Mouse (Mus musculus): ENCODE data around the gene Tmem143. TPM values are rescaled to one million over a fixed set of nuclear protein-coding genes. Genes with fewer than 3 reads are reported as not detected.

Gene Tmem143
- polyA plus RNA-seq (2016; fragmentation: Nextera tagmentation; extraction: Ambion mirVana) = 4.4 and 4.9 TPM in 2 replicates

- Histone ChIP-seq H3K27me3 (peaks cover 27% of the 10 kb centered on the region), H3K4me2 (replicated peaks) (peak within 1 kb of the TSS; percentile 85), H3K4me3 (peak within 1 kb of the TSS; percentile 50), H3K9me3 (no peaks in the 10 kb centered on the region), H3K4me1 (peaks cover 9% of the 10 kb centered on the region), H3K36me3 (no peaks in the 10 kb centered on the region), H3K9ac (replicated peaks) (peak within 1 kb of the TSS; percentile 66), H3K27ac (replicated peaks) (peak within 1 kb of the TSS; percentile 68)
- WGBS = 1% methylated on average over 40 of the region's 40 CpGs
- peak; percentile 88 for ATAC-seq (ENCODE audit: low FRiP score, low read depth)
Measured at GRCm38 (mm10) chr7:45896517-45897257, at the start of gene Tmem143, which contains the start of gene Syngr4. Gene Tmem143 (plus strand): TSS chr7:45896941. Gene Syngr4 (minus strand): TSS chr7:45896714.

- Histone ChIP-seq H3K27ac (replicated peaks) (no peak overlapping the region), H3K9ac (replicated peaks) (no peak overlapping the region), H3K4me3 (no peak overlapping the region), H3K4me1 (peaks cover 6% of the 10 kb centered on the region), H3K27me3 (peaks cover 4% of the 10 kb centered on the region; the same call in 1 of the 2 replicates), H3K36me3 (no peaks in the 10 kb centered on the region), H3K9me3 (no peaks in the 10 kb centered on the region), H3K4me2 (replicated peaks) (no peak overlapping the region)
- WGBS = 3% methylated on average over 6 of the region's 6 CpGs
- ATAC-seq (ENCODE audit: low FRiP score, low read depth) = no peak
Measured at GRCm38 (mm10) chr7:45848447-45849027, 48.2 kb upstream of the Tmem143 start.

GRCm38 (mm10) chr7:45850661-45851060, 46.1 kb upstream of the Tmem143 start:
- no peak overlapping the region for H3K4me3 ChIP-seq
- H3K36me3 ChIP-seq = no peaks in the 10 kb centered on the region
- peaks cover 4% of the 10 kb centered on the region; the same call in 1 of the 2 replicates for H3K27me3 ChIP-seq
- 84% methylated on average over 3 of the region's 3 CpGs for WGBS
- no peak overlapping the region for H3K4me2 ChIP-seq (replicated peaks)
- H3K27ac ChIP-seq (replicated peaks) = no peak overlapping the region
- no peak for ATAC-seq (ENCODE audit: low FRiP score, low read depth)
- H3K9ac ChIP-seq (replicated peaks) = no peak overlapping the region
- H3K9me3 ChIP-seq = no peaks in the 10 kb centered on the region
- peaks cover 6% of the 10 kb centered on the region for H3K4me1 ChIP-seq

GRCm38 (mm10) chr7:45853089-45853488, 43.7 kb upstream of the Tmem143 start:
- H3K27ac ChIP-seq (replicated peaks) = no peak overlapping the region
- no peak overlapping the region for H3K4me2 ChIP-seq (replicated peaks)
- H3K9me3 ChIP-seq = no peaks in the 10 kb centered on the region
- H3K4me1 ChIP-seq = peaks cover 14% of the 10 kb centered on the region
- ATAC-seq (ENCODE audit: low FRiP score, low read depth) = no peak
- no peak overlapping the region for H3K4me3 ChIP-seq
- 83% methylated on average over 12 of the region's 12 CpGs for WGBS
- H3K36me3 ChIP-seq = no peaks in the 10 kb centered on the region
- peaks cover 26% of the 10 kb centered on the region for H3K27me3 ChIP-seq
- no peak overlapping the region for H3K9ac ChIP-seq (replicated peaks)

GRCm38 (mm10) chr7:45856950-45857901, 39.5 kb upstream of the Tmem143 start:
- 2% methylated on average over 30 of the region's 30 CpGs for WGBS
- ATAC-seq (ENCODE audit: low FRiP score, low read depth) = peak; percentile 9; the same call in 1 of the 2 replicates
- peak overlapping the region; percentile 32 for H3K4me3 ChIP-seq

GRCm38 (mm10) chr7:45859008-45859407, 37.7 kb upstream of the Tmem143 start:
- ATAC-seq (ENCODE audit: low FRiP score, low read depth) = no peak
- Histone ChIP-seq H3K4me3 (no peak overlapping the region), H3K9me3 (no peaks in the 10 kb centered on the region), H3K27me3 (peaks cover 46% of the 10 kb centered on the region), H3K9ac (replicated peaks) (no peak overlapping the region), H3K4me2 (replicated peaks) (no peak overlapping the region), H3K36me3 (no peaks in the 10 kb centered on the region), H3K27ac (replicated peaks) (no peak overlapping the region), H3K4me1 (peaks cover 17% of the 10 kb centered on the region)
- WGBS = 59% methylated on average over 4 of the region's 4 CpGs

More at GRCm38 (mm10) chr7:45856950-45857901, 39.5 kb upstream of the Tmem143 start:
- Histone ChIP-seq H3K9me3 (no peaks in the 10 kb centered on the region), H3K27ac (replicated peaks) (no peak overlapping the region), H3K9ac (replicated peaks) (peak overlapping the region; percentile 37), H3K27me3 (peaks cover 43% of the 10 kb centered on the region), H3K36me3 (no peaks in the 10 kb centered on the region), H3K4me2 (replicated peaks) (peak overlapping the region; percentile 55), H3K4me1 (peaks cover 17% of the 10 kb centered on the region)

- no peak overlapping the region for H3K9ac ChIP-seq (replicated peaks)
- H3K4me2 ChIP-seq (replicated peaks) = no peak overlapping the region
- no peaks in the 10 kb centered on the region for H3K9me3 ChIP-seq
- no peak overlapping the region for H3K27ac ChIP-seq (replicated peaks)
- H3K27me3 ChIP-seq = peaks cover 50% of the 10 kb centered on the region
- no peak for ATAC-seq (ENCODE audit: low FRiP score, low read depth)
- H3K36me3 ChIP-seq = no peaks in the 10 kb centered on the region
- peaks cover 25% of the 10 kb centered on the region for H3K4me1 ChIP-seq
- 86% methylated on average over 7 of the region's 7 CpGs for WGBS
- H3K4me3 ChIP-seq = no peak overlapping the region
Measured at GRCm38 (mm10) chr7:45862804-45863203, 33.9 kb upstream of the Tmem143 start.

- no peaks in the 10 kb centered on the region for H3K36me3 ChIP-seq
- no peaks in the 10 kb centered on the region for H3K9me3 ChIP-seq
- H3K4me3 ChIP-seq = no peak overlapping the region
- H3K4me2 ChIP-seq (replicated peaks) = no peak overlapping the region
- H3K4me1 ChIP-seq = peaks cover 37% of the 10 kb centered on the region
- WGBS = 67% methylated on average over 3 of the region's 3 CpGs
- peaks cover 50% of the 10 kb centered on the region for H3K27me3 ChIP-seq
- ATAC-seq (ENCODE audit: low FRiP score, low read depth) = no peak
- no peak overlapping the region for H3K27ac ChIP-seq (replicated peaks)
- H3K9ac ChIP-seq (replicated peaks) = no peak overlapping the region
Measured at GRCm38 (mm10) chr7:45864435-45864834, 32.3 kb upstream of the Tmem143 start.

GRCm38 (mm10) chr7:45865925-45866910, 30.5 kb upstream of the Tmem143 start:
- peak overlapping the region; percentile 55 for H3K27ac ChIP-seq (replicated peaks)
- ATAC-seq (ENCODE audit: low FRiP score, low read depth) = peak; percentile 72
- under 1% methylated on average over 91 of the region's 117 CpGs for WGBS
- H3K4me3 ChIP-seq = peak overlapping the region; percentile 66
- H3K4me1 ChIP-seq = peaks cover 46% of the 10 kb centered on the region
- H3K9me3 ChIP-seq = no peaks in the 10 kb centered on the region
- H3K36me3 ChIP-seq = no peaks in the 10 kb centered on the region
- peaks cover 66% of the 10 kb centered on the region for H3K27me3 ChIP-seq
- H3K4me2 ChIP-seq (replicated peaks) = peak overlapping the region; percentile 77
- peak overlapping the region; percentile 79 for H3K9ac ChIP-seq (replicated peaks)

GRCm38 (mm10) chr7:45867871-45868270, 28.9 kb upstream of the Tmem143 start:
- ATAC-seq (ENCODE audit: low FRiP score, low read depth) = no peak
- Histone ChIP-seq H3K36me3 (no peaks in the 10 kb centered on the region), H3K4me3 (0 out of 2 replicates have a peak overlapping the region, but pooled peaks have one; percentile 66), H3K9ac (replicated peaks) (peak overlapping the region; percentile 79; the same call in 1 of the 2 replicates), H3K4me1 (peaks cover 46% of the 10 kb centered on the region), H3K27me3 (peaks cover 68% of the 10 kb centered on the region), H3K9me3 (no peaks in the 10 kb centered on the region), H3K4me2 (replicated peaks) (peak overlapping the region; percentile 77), H3K27ac (replicated peaks) (no peak overlapping the region)
- 3% methylated on average over 2 of the region's 2 CpGs for WGBS
